In genomic region chr17:32808921-32809320, GRCm38 (mm10) we compare ENCODE assay signal across 7 mouse cellular contexts. TPM values are rescaled to one million over a fixed set of nuclear protein-coding genes. Genes with fewer than 3 reads are reported as not detected.
A peak's percentile ranks its signal among the peaks of the same experiment; 100 is the strongest.
DNase-seq lines count a peak whose midpoint lies in the region; ATAC-seq lines count a peak whose summit lies in the region.

No protein-coding gene starts in this region.

- H3K4me1 ChIP-seq in lung, embryonic 15.5 days, result peaks cover 6% of the 10 kb centered on the region; the same call in 1 of the 2 replicates
- peaks cover 30% of the 10 kb centered on the region for H3K4me1 ChIP-seq in forebrain, embryonic 13.5 days
- H3K4me1 ChIP-seq in limb, embryonic 13.5 days, result peaks cover 9% of the 10 kb centered on the region; the same call in 1 of the 2 replicates
- no peaks in the 10 kb centered on the region for H3K4me1 ChIP-seq in stomach, embryonic 15.5 days

- no peak overlapping the region for H3K9ac ChIP-seq in lung, embryonic 15.5 days
- peak overlapping the region; percentile 84 for H3K9ac ChIP-seq in forebrain, embryonic 13.5 days
- peak overlapping the region; percentile 72 for H3K9ac ChIP-seq in limb, embryonic 13.5 days
- H3K9ac ChIP-seq in stomach, embryonic 15.5 days, result 0 out of 2 replicates have a peak overlapping the region, but pooled peaks have one; percentile 10

- H3K4me3 ChIP-seq in lung, embryonic 15.5 days, result peak overlapping the region; percentile 49
- H3K4me3 ChIP-seq in forebrain, embryonic 13.5 days, result peak overlapping the region; percentile 63
- peak overlapping the region; percentile 54 for H3K4me3 ChIP-seq in limb, embryonic 13.5 days
- H3K4me3 ChIP-seq in stomach, embryonic 15.5 days (replicated peaks), result peak overlapping the region; percentile 49

- no peak for DNase-seq in lung, postnatal 14 days
- DNase-seq in urinary bladder, adult 2 months (ENCODE audit: low spot score), result no peak
- no peak for DNase-seq in spleen, postnatal 36 days (ENCODE audit: low spot score in 2 of 2)

- no peak overlapping the region for H3K27ac ChIP-seq in lung, embryonic 15.5 days
- H3K27ac ChIP-seq in forebrain, embryonic 13.5 days, result peak overlapping the region; percentile 92
- H3K27ac ChIP-seq in limb, embryonic 13.5 days, result no peak overlapping the region
- no peak overlapping the region for H3K27ac ChIP-seq in stomach, embryonic 15.5 days

- H3K27me3 ChIP-seq in lung, embryonic 15.5 days, result no peaks in the 10 kb centered on the region
- H3K27me3 ChIP-seq in forebrain, embryonic 13.5 days, result no peaks in the 10 kb centered on the region
- H3K27me3 ChIP-seq in limb, embryonic 13.5 days, result no peaks in the 10 kb centered on the region
- H3K27me3 ChIP-seq in stomach, embryonic 15.5 days (replicated peaks), result no peaks in the 10 kb centered on the region

- ATAC-seq in lung, embryonic 15.5 days (ENCODE audit: borderline replicate concordance, extremely low read depth, low FRiP score, low TSS enrichment), result no peak
- ATAC-seq in forebrain, embryonic 13.5 days, result no peak
- ATAC-seq in limb, embryonic 13.5 days (ENCODE audit: low FRiP score, low read depth), result no peak
- no peak for ATAC-seq in stomach, embryonic 15.5 days (ENCODE audit: insufficient read depth, low FRiP score, low read depth)

- H3K36me3 ChIP-seq in lung, embryonic 15.5 days, result no peaks in the 10 kb centered on the region
- H3K36me3 ChIP-seq in forebrain, embryonic 13.5 days (ENCODE audit: poor library complexity, severe bottlenecking), result no peaks in the 10 kb centered on the region; the same call in 1 of the 2 replicates
- H3K36me3 ChIP-seq in limb, embryonic 13.5 days, result no peaks in the 10 kb centered on the region
- H3K36me3 ChIP-seq in stomach, embryonic 15.5 days, result no peaks in the 10 kb centered on the region

- H3K9me3 ChIP-seq in lung, embryonic 15.5 days, result no peaks in the 10 kb centered on the region
- H3K9me3 ChIP-seq in forebrain, embryonic 13.5 days (replicated peaks), result no peaks in the 10 kb centered on the region
- H3K9me3 ChIP-seq in limb, embryonic 13.5 days, result no peaks in the 10 kb centered on the region
- no peaks in the 10 kb centered on the region for H3K9me3 ChIP-seq in stomach, embryonic 15.5 days

- 10% methylated on average over 8 of the region's 8 CpGs for WGBS in lung, embryonic 15.5 days
- WGBS in forebrain, embryonic 13.5 days, result 4% methylated on average over 8 of the region's 8 CpGs
- 13% methylated on average over 8 of the region's 8 CpGs for WGBS in limb, embryonic 13.5 days
- WGBS in stomach, embryonic 15.5 days, result 9% methylated on average over 8 of the region's 8 CpGs

- peak overlapping the region; percentile 55 for H3K4me2 ChIP-seq in lung, embryonic 15.5 days
- H3K4me2 ChIP-seq in forebrain, embryonic 13.5 days, result peak overlapping the region; percentile 68
- peak overlapping the region; percentile 74 for H3K4me2 ChIP-seq in limb, embryonic 13.5 days (replicated peaks)
- H3K4me2 ChIP-seq in stomach, embryonic 15.5 days, result peak overlapping the region; percentile 57

RNA-seq across cellular contexts. Expression of gene Zfp811, which starts 0.8 kb away (rescaled TPM):
- 2.0 and 2.3 TPM in 2 replicates for polyA plus RNA-seq in lung, embryonic 15.5 days (2015; fragmentation: Nextera tagmentation; extraction: Ambion mirVana)
- polyA plus RNA-seq in forebrain, embryonic 13.5 days (2015; fragmentation: Nextera tagmentation; extraction: Ambion mirVana), result 38.7 and 42.4 TPM in 2 replicates
- polyA plus RNA-seq in limb, embryonic 13.5 days (2015; fragmentation: Nextera tagmentation; extraction: Ambion mirVana), result 5.3 and 5.8 TPM in 2 replicates
- polyA plus RNA-seq in stomach, embryonic 15.5 days (2015; fragmentation: Nextera tagmentation; extraction: Ambion mirVana), result 3.6 and 4.0 TPM in 2 replicates
- polyA plus RNA-seq in urinary bladder, adult 2 months (2012; rRNA removed), result 4.5 and 5.2 TPM in 2 replicates

RNA-seq across cellular contexts. Expression of gene Zfp871, which starts 20.8 kb away (rescaled TPM):
- 28.5 and 33.8 TPM in 2 replicates for polyA plus RNA-seq in lung, embryonic 15.5 days (2015; fragmentation: Nextera tagmentation; extraction: Ambion mirVana)
- polyA plus RNA-seq in forebrain, embryonic 13.5 days (2015; fragmentation: Nextera tagmentation; extraction: Ambion mirVana), result 42.7 and 53.4 TPM in 2 replicates
- 46.3 and 50.3 TPM in 2 replicates for polyA plus RNA-seq in limb, embryonic 13.5 days (2015; fragmentation: Nextera tagmentation; extraction: Ambion mirVana)
- 24.8 and 25.9 TPM in 2 replicates for polyA plus RNA-seq in stomach, embryonic 15.5 days (2015; fragmentation: Nextera tagmentation; extraction: Ambion mirVana)
- 20.1 and 22.0 TPM in 2 replicates for polyA plus RNA-seq in urinary bladder, adult 2 months (2012; rRNA removed)

RNA-seq across cellular contexts. Expression of gene Zfp799, which starts 21.1 kb away (rescaled TPM):
- polyA plus RNA-seq in lung, embryonic 15.5 days (2015; fragmentation: Nextera tagmentation; extraction: Ambion mirVana), result 13.7 and 14.9 TPM in 2 replicates
- polyA plus RNA-seq in forebrain, embryonic 13.5 days (2015; fragmentation: Nextera tagmentation; extraction: Ambion mirVana), result 19.0 and 19.2 TPM in 2 replicates
- 21.7 and 22.0 TPM in 2 replicates for polyA plus RNA-seq in limb, embryonic 13.5 days (2015; fragmentation: Nextera tagmentation; extraction: Ambion mirVana)
- 10.1 and 12.3 TPM in 2 replicates for polyA plus RNA-seq in stomach, embryonic 15.5 days (2015; fragmentation: Nextera tagmentation; extraction: Ambion mirVana)
- 5.5 and 7.2 TPM in 2 replicates for polyA plus RNA-seq in urinary bladder, adult 2 months (2012; rRNA removed)
